Mouse (Mus musculus) midbrain, embryonic 14.5 days (tissue): ENCODE data around the gene Rprd2. TPM values are rescaled to one million over a fixed set of nuclear protein-coding genes. Genes with fewer than 3 reads are reported as not detected.
"Not testable (repeated sequence)": the region's sequence is repeated elsewhere in the genome, so short reads cannot be mapped to it uniquely, and the experiment has no call there.

ENCODE experiments used
- ATAC-seq: fragments of 200-750 bp; cut with Nextera tagmentation; 2 replicates; pipeline ENCODE4 v1.8.0; 2017; ENCODE audit warnings: moderate number of reproducible peaks, moderate library complexity; ENCODE audit not compliant: low FRiP score, low TSS enrichment
- DNase-seq: peaks from one replicate; pipeline ENCODE4 v3.0.0-alpha.2; 2015
- H3K27ac ChIP-seq: fragments of 300-500 bp; sonication (generic); replicated peaks from 2 replicates; pipeline ENCODE4 v1.5.1; 2014; ENCODE audit warnings: mild to moderate bottlenecking, low read depth, low read length, moderate library complexity
- H3K27me3 ChIP-seq: fragments of 300-500 bp; sonication (generic); 2 replicates; pipeline ENCODE4 v1.6.1; 2014; ENCODE audit warnings: low read length, control low read depth, mixed read lengths; ENCODE audit not compliant: control insufficient read depth, insufficient read depth
- H3K36me3 ChIP-seq: fragments of 300-500 bp; sonication (generic); 2 replicates; pipeline ENCODE4 v1.6.1; 2014; ENCODE audit warnings: low read length, control low read depth; ENCODE audit not compliant: control insufficient read depth, insufficient read depth
- H3K4me1 ChIP-seq: fragments of 300-500 bp; sonication (generic); 2 replicates; pipeline ENCODE4 v1.6.1; 2014; ENCODE audit warnings: mild to moderate bottlenecking, antibody characterized with exemption, low read length, control low read depth; ENCODE audit not compliant: control insufficient read depth, insufficient read depth
- H3K4me2 ChIP-seq: fragments of 300-500 bp; sonication (generic); 2 replicates; pipeline ENCODE4 v1.6.1; 2014; ENCODE audit warnings: mild to moderate bottlenecking, low read length, moderate library complexity
- H3K4me3 ChIP-seq: fragments of 300-500 bp; sonication (generic); replicated peaks from 2 replicates; pipeline ENCODE4 v1.5.1; 2014; ENCODE audit warnings: low read depth, low read length
- H3K9ac ChIP-seq: fragments of 300-500 bp; sonication (generic); replicated peaks from 2 replicates; pipeline ENCODE4 v1.6.1; 2014; ENCODE audit warnings: mild to moderate bottlenecking, low read length, moderate library complexity
- H3K9me3 ChIP-seq: fragments of 300-500 bp; sonication (generic); 2 replicates; pipeline ENCODE4 v1.6.1; 2016; ENCODE audit warnings: low read length, control low read depth, mixed read lengths; ENCODE audit not compliant: control insufficient read depth
- WGBS: fragments of 180-500 bp; shearing (Covaris S2); extraction: QIAGEN DNeasy Blood & Tissue Kit; methylation state at CpG from one replicate; pipeline ENCODE4 v1.1.7; 2014; 5-methylcytosine and 5-hydroxymethylcytosine counted together
- polyA plus RNA-seq: library from polyadenylated mRNA; unstranded; fragments of >200 nt; fragmentation: Nextera tagmentation; extraction: Ambion mirVana; gene quantifications from 2 replicates; pipeline ENCODE4 v1.2.1, GENCODE M21; 2014

Rprd2 gene
- polyA plus RNA-seq, 1 experiment from 2014 or later, result 22.3 TPM

DNA sequence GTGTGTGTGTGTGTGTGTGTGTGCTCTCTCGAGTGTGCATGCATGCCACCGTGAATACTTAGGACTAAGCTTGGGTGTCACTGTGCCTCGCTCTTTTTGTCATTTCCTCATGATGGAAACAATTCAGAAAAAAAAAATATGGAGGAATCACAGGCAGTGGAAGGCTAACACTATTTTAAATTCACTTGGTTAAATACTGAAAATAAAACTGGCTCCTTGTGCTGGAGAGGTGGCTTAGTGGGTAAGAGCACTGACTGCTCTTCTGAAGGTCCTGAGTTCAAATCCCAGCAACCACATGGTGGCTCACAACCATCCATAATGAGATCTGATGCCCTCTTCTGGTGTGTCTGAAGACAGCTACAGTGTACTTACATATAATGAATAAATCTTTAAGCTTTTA is 39.6 kb upstream of the Rprd2 start:
- not testable (repeated sequence) for ATAC-seq, H3K4me3 ChIP-seq, H3K9me3 ChIP-seq, DNase-seq, H3K4me1 ChIP-seq, H3K36me3 ChIP-seq, H3K4me2 ChIP-seq, H3K27ac ChIP-seq, H3K27me3 ChIP-seq, H3K9ac ChIP-seq
- WGBS, result 89% methylated on average over 3 of the region's 3 CpGs

DNA sequence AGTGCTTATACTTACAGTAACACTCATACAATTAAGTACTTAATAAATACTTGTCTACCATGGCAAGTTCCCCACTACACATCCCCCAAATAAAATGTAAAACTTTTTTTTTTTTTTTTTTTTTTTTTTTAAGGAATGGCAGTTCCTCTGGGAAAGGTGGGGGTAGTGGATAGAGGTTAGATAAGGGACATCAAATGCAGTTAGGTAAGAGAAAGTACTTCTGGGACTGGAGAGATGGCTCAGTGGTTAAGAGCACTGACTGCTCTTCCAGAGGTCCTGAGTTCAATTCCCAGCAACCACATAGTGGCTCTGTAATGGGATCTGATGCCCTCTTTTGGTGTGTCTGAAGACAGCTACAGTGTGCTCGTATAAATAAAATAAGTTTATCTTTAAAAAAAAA is 38.4 kb upstream of the Rprd2 start:
- not testable (repeated sequence) for H3K4me1 ChIP-seq, H3K4me3 ChIP-seq, H3K27ac ChIP-seq, H3K27me3 ChIP-seq, H3K9me3 ChIP-seq, DNase-seq, ATAC-seq, H3K4me2 ChIP-seq, H3K9ac ChIP-seq
- peaks cover 13% of the 10 kb centered on the region for H3K36me3 ChIP-seq
- WGBS, result 82% methylated on average over 1 of the region's 1 CpGs

DNA sequence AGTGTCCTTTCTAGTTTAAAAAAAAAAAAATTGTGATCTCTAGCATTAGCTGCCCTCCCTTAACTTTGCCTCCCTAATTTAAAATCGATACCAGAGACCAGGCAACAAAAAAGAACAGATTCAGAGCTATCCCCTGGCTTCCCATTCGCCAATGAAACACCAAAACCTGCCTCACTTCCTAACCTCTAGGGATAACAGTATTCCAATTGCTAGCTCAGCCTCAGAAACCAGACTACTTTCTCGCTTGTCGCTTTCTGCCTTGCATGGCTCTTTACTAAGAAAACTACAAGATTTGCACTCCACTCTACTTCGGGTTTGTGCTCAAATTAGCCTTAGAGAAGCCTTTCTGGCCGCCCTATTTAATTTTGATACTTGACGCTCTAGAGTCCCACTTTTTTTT is 37.5 kb upstream of the Rprd2 start:
- ATAC-seq (peak; percentile 4; the same call in 1 of the 2 replicates), DNase-seq (peak; percentile 45)
- H3K9me3 ChIP-seq, result no peaks in the 10 kb centered on the region
- H3K4me1 ChIP-seq, result peaks cover 8% of the 10 kb centered on the region; the same call in 1 of the 2 replicates
- peak overlapping the region; percentile 82 for H3K4me3 ChIP-seq
- WGBS, result 22% methylated on average over 7 of the region's 7 CpGs
- peaks cover 20% of the 10 kb centered on the region for H3K36me3 ChIP-seq
- H3K4me2 ChIP-seq, result peak overlapping the region; percentile 74
- H3K27me3 ChIP-seq, result no peaks in the 10 kb centered on the region
- peak overlapping the region; percentile 72; the same call in 1 of the 2 replicates for H3K9ac ChIP-seq
- peak overlapping the region; percentile 76 for H3K27ac ChIP-seq

- Histone ChIP-seq H3K9ac (peak within 1 kb of the TSS; percentile 72), H3K27ac (peak within 1 kb of the TSS; percentile 76), H3K4me1 (peaks cover 8% of the 10 kb centered on the region; the same call in 1 of the 2 replicates), H3K4me2 (peak within 1 kb of the TSS; percentile 74), H3K36me3 (peaks cover 25% of the 10 kb centered on the region), H3K27me3 (no peaks in the 10 kb centered on the region), H3K4me3 (peak within 1 kb of the TSS; percentile 82), H3K9me3 (no peaks in the 10 kb centered on the region)
- DNase-seq (peak; percentile 97), ATAC-seq (peak; percentile 99)
- under 1% methylated on average over 56 of the region's 56 CpGs for WGBS
Observed at GRCm38 (mm10) chr3:95855502-95856089, 36.9 kb upstream of the Rprd2 start, which contains the start of gene Prpf3. Gene Prpf3 (minus strand): TSS chr3:95855885.

- peaks cover 64% of the 10 kb centered on the region for H3K36me3 ChIP-seq
- no peaks in the 10 kb centered on the region for H3K9me3 ChIP-seq
- no peaks in the 10 kb centered on the region for H3K27me3 ChIP-seq
- ATAC-seq (no peak), DNase-seq (no peak)
- no peak overlapping the region for H3K4me3 ChIP-seq
- H3K27ac ChIP-seq, result no peak overlapping the region
- peaks cover 6% of the 10 kb centered on the region; the same call in 1 of the 2 replicates for H3K4me1 ChIP-seq
- no peak overlapping the region for H3K9ac ChIP-seq
- H3K4me2 ChIP-seq, result no peak overlapping the region
- WGBS, result 99% methylated on average over 8 of the region's 8 CpGs
Observed at GRCm38 (mm10) chr3:95851317-95851716, 32.7 kb upstream of the Rprd2 start.

- Histone ChIP-seq H3K27me3 (no peaks in the 10 kb centered on the region), H3K36me3 (peaks cover 71% of the 10 kb centered on the region), H3K9me3 (no peaks in the 10 kb centered on the region), H3K27ac (no peak overlapping the region), H3K4me2 (no peak overlapping the region), H3K4me3 (no peak overlapping the region), H3K4me1 (peaks cover 4% of the 10 kb centered on the region; the same call in 1 of the 2 replicates), H3K9ac (no peak overlapping the region)
- DNase-seq, result no peak
- 87% methylated on average over 4 of the region's 4 CpGs for WGBS
- no peak for ATAC-seq
Observed at GRCm38 (mm10) chr3:95850611-95851010, 31.9 kb upstream of the Rprd2 start.

GRCm38 (mm10) chr3:95842503-95843214 is 24.0 kb upstream of the Rprd2 start:
- no peak overlapping the region for H3K27ac ChIP-seq
- peaks cover 85% of the 10 kb centered on the region for H3K36me3 ChIP-seq
- no peaks in the 10 kb centered on the region for H3K9me3 ChIP-seq
- H3K9ac ChIP-seq, result no peak overlapping the region
- ATAC-seq (no peak), DNase-seq (no peak)
- H3K4me1 ChIP-seq, result no peaks in the 10 kb centered on the region
- H3K4me3 ChIP-seq, result no peak overlapping the region
- WGBS, result 93% methylated on average over 3 of the region's 3 CpGs
- no peak overlapping the region for H3K4me2 ChIP-seq
- no peaks in the 10 kb centered on the region for H3K27me3 ChIP-seq

- Histone ChIP-seq H3K9ac (no peak overlapping the region), H3K36me3 (peaks cover 76% of the 10 kb centered on the region), H3K4me3 (no peak overlapping the region), H3K27ac (no peak overlapping the region), H3K4me2 (no peak overlapping the region), H3K4me1 (no peaks in the 10 kb centered on the region), H3K27me3 (no peaks in the 10 kb centered on the region), H3K9me3 (no peaks in the 10 kb centered on the region)
- ATAC-seq (no peak), DNase-seq (no peak)
- 91% methylated on average over 2 of the region's 2 CpGs for WGBS
Observed at GRCm38 (mm10) chr3:95839250-95839649, 20.6 kb upstream of the Rprd2 start.

DNA sequence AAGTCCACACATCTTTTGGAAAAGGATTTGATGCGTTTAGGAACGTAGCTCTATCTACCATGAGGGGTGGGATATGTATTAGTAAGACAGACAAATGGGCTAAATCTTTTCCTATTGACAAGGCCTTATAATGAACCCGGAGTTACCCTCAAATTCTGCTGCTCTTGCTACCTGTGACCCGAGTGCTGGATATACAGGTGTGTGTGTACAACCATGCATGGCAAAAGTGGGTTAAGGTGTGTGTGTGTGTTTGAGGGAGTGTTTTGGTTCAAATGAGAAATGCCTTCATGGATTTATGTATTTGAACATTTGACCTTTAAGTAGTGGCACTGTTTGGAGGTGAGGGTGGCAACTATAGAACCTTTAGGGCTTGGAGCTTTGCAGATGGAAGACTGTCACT is 10.4 kb upstream of the Rprd2 start:
- Histone ChIP-seq H3K9me3 (no peaks in the 10 kb centered on the region), H3K4me2 (no peak overlapping the region), H3K4me3 (no peak overlapping the region), H3K27me3 (no peaks in the 10 kb centered on the region), H3K4me1 (no peaks in the 10 kb centered on the region), H3K36me3 (peaks cover 49% of the 10 kb centered on the region), H3K27ac (no peak overlapping the region), H3K9ac (no peak overlapping the region)
- WGBS, result 98% methylated on average over 4 of the region's 4 CpGs
- DNase-seq (no peak), ATAC-seq (no peak)
